Mouse (Mus musculus): ENCODE measurements around the gene Tardbp. TPM values are rescaled to one million over a fixed set of nuclear protein-coding genes. Genes with fewer than 3 reads are reported as not detected.

Gene Tardbp
- total and polyA plus RNA-seq, 3 experiments, result 70.5 to 119 (median 116) TPM

GRCm38 (mm10) chr4:148586648-148587047, 40.2 kb downstream of the Tardbp start:
- Histone ChIP-seq H3K9ac (ENCODE audit: low read depth, low read length) (no peak overlapping the region), H3K79me2 (replicated peaks; ENCODE audit: control insufficient read depth, insufficient read depth, low read length) (peaks cover under 1% of the 10 kb centered on the region; the same call in 1 of the 2 replicates), H3K4me1 (ENCODE audit: control insufficient read depth, insufficient read depth, low read length) (peaks cover 3% of the 10 kb centered on the region), H3K36me3 (ENCODE audit: control insufficient read depth, insufficient read depth, low read length) (no peaks in the 10 kb centered on the region), H3K27ac (no peak overlapping the region), H3K27me3 (ENCODE audit: control insufficient read depth, insufficient read depth, low read length) (no peaks in the 10 kb centered on the region), H3K4me3 (no peak overlapping the region)
- no peak for TF ChIP-seq POLR2A (IDR thresholded peaks at IDR 0.05; ENCODE audit: insufficient read depth, low read depth, low read length)
- TF ChIP-seq CTCF (IDR thresholded peaks at IDR 0.05), result no peak
- TF ChIP-seq EP300 (IDR thresholded peaks at IDR 0.05; ENCODE audit: insufficient read depth, low read depth, low read length), result no peak
- WGBS, result 49% methylated on average over 9 of the region's 9 CpGs
- intact Hi-C loops (cut with DNase I), result loop anchor here (5.0 kb wide), 1 partner anchor 134 kb away; no protein-coding TSS in a partner anchor
- DNase-seq, result no peak

DNA sequence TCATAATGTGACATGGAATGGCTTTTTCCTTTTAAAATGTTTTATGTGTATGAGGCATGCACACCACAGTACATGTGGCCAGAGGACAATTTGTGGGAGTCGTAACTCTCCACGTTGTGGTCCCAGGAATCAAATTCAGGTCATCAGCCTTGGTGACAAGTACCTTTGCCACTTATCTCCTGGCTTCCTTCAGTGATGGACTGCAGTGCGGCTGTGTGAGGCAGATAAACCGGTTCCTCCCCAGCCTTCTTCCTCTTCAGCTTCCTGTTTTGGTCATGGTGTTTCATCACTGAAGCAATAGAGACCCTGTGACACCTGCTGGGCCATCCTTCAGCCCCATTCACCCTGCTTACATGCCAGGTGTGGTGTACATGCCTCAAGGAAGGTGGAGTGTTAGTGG, 43.6 kb downstream of the Tardbp start:
- no peak for TF ChIP-seq CTCF (IDR thresholded peaks at IDR 0.05)
- no peak for TF ChIP-seq POLR2A (IDR thresholded peaks at IDR 0.05; ENCODE audit: insufficient read depth, low read depth, low read length)
- no peak for TF ChIP-seq EP300 (IDR thresholded peaks at IDR 0.05; ENCODE audit: insufficient read depth, low read depth, low read length)
- H3K27me3 ChIP-seq (ENCODE audit: control insufficient read depth, insufficient read depth, low read length), result no peaks in the 10 kb centered on the region
- no peak overlapping the region for H3K27ac ChIP-seq
- H3K4me1 ChIP-seq (ENCODE audit: control insufficient read depth, insufficient read depth, low read length), result no peaks in the 10 kb centered on the region
- no peak overlapping the region for H3K4me3 ChIP-seq
- H3K36me3 ChIP-seq (ENCODE audit: control insufficient read depth, insufficient read depth, low read length), result no peaks in the 10 kb centered on the region
- 25% methylated on average over 4 of the region's 4 CpGs for WGBS
- DNase-seq, result no peak
- no peak overlapping the region for H3K9ac ChIP-seq (ENCODE audit: low read depth, low read length)
- no peaks in the 10 kb centered on the region for H3K79me2 ChIP-seq (replicated peaks; ENCODE audit: control insufficient read depth, insufficient read depth, low read length)
- intact Hi-C loops (cut with DNase I), result no loop called here

DNA sequence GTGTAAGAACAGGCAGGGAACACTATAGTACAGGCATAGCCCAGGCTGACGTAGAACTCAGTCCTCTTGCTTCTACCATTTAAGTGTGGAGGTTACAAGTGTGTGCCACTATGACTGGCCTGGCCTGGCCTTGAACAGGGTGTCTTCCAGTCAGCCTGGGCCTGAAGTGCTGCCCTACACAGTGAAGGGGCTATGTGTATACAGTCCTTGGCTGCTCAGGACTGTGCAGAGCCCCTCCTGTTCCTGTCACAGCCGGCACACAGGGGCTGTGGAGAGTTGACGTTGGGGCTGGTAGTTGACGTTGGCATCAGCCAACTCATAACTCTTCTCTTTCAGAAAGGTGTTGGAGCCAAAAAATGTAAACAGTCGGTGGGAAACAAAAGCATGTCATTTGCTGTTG, 45.4 kb downstream of the Tardbp start:
- Histone ChIP-seq H3K4me3 (no peak overlapping the region), H3K79me2 (replicated peaks; ENCODE audit: control insufficient read depth, insufficient read depth, low read length) (no peaks in the 10 kb centered on the region), H3K27me3 (ENCODE audit: control insufficient read depth, insufficient read depth, low read length) (no peaks in the 10 kb centered on the region), H3K9ac (ENCODE audit: low read depth, low read length) (no peak overlapping the region), H3K4me1 (ENCODE audit: control insufficient read depth, insufficient read depth, low read length) (no peaks in the 10 kb centered on the region), H3K27ac (no peak overlapping the region), H3K36me3 (ENCODE audit: control insufficient read depth, insufficient read depth, low read length) (no peaks in the 10 kb centered on the region)
- 87% methylated on average over 5 of the region's 5 CpGs for WGBS
- intact Hi-C loops (cut with DNase I), result no loop called here
- no peak for TF ChIP-seq EP300 (IDR thresholded peaks at IDR 0.05; ENCODE audit: insufficient read depth, low read depth, low read length)
- no peak for TF ChIP-seq CTCF (IDR thresholded peaks at IDR 0.05)
- TF ChIP-seq POLR2A (IDR thresholded peaks at IDR 0.05; ENCODE audit: insufficient read depth, low read depth, low read length), result no peak
- no peak for DNase-seq

DNA sequence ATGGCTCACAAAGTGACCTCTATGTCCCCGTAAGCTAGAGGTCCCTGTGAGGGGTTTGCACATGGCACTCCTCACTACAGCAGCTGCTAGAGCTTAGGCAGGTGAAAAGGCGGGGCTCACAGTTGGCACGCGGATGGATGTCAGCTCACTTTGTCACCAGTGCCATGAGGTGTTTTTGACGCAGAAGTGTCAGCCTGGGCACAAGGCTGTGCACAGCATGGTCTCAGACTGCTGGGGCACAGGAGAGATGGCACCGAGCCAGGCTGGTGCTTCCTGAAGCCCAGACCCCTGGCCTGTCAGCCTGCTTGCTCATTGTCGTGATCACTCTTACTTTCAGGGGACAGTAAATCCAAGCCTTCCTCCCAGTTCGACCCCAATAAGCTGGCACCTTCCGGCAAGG, 46.1 kb downstream of the Tardbp start:
- Histone ChIP-seq H3K4me3 (no peak overlapping the region), H3K79me2 (replicated peaks; ENCODE audit: control insufficient read depth, insufficient read depth, low read length) (no peaks in the 10 kb centered on the region), H3K9ac (ENCODE audit: low read depth, low read length) (no peak overlapping the region), H3K27me3 (ENCODE audit: control insufficient read depth, insufficient read depth, low read length) (no peaks in the 10 kb centered on the region), H3K4me1 (ENCODE audit: control insufficient read depth, insufficient read depth, low read length) (no peaks in the 10 kb centered on the region), H3K27ac (no peak overlapping the region), H3K36me3 (ENCODE audit: control insufficient read depth, insufficient read depth, low read length) (no peaks in the 10 kb centered on the region)
- WGBS, result 77% methylated on average over 9 of the region's 9 CpGs
- intact Hi-C loops (cut with DNase I), result no loop called here
- TF ChIP-seq CTCF (IDR thresholded peaks at IDR 0.05) (no peak), EP300 (IDR thresholded peaks at IDR 0.05; ENCODE audit: insufficient read depth, low read depth, low read length) (no peak), POLR2A (IDR thresholded peaks at IDR 0.05; ENCODE audit: insufficient read depth, low read depth, low read length) (no peak)
- no peak for DNase-seq

- Histone ChIP-seq H3K4me3 (no peak overlapping the region), H3K27ac (no peak overlapping the region), H3K36me3 (ENCODE audit: control insufficient read depth, insufficient read depth, low read length) (no peaks in the 10 kb centered on the region), H3K9ac (ENCODE audit: low read depth, low read length) (no peak overlapping the region), H3K79me2 (replicated peaks; ENCODE audit: control insufficient read depth, insufficient read depth, low read length) (no peaks in the 10 kb centered on the region), H3K27me3 (ENCODE audit: control insufficient read depth, insufficient read depth, low read length) (no peaks in the 10 kb centered on the region), H3K4me1 (ENCODE audit: control insufficient read depth, insufficient read depth, low read length) (no peaks in the 10 kb centered on the region)
- DNase-seq, result no peak
- 72% methylated on average over 7 of the region's 7 CpGs for WGBS
- TF ChIP-seq POLR2A (IDR thresholded peaks at IDR 0.05; ENCODE audit: insufficient read depth, low read depth, low read length), result no peak
- no peak for TF ChIP-seq EP300 (IDR thresholded peaks at IDR 0.05; ENCODE audit: insufficient read depth, low read depth, low read length)
- TF ChIP-seq CTCF (IDR thresholded peaks at IDR 0.05), result no peak
- intact Hi-C loops (cut with DNase I), result no loop called here
These were observed 53.6 kb downstream of the Tardbp start for GRCm38 (mm10) chr4:148573222-148573621.

GRCm38 (mm10) chr4:148570693-148571295, 56.0 kb downstream of the Tardbp start:
- WGBS, result 97% methylated on average over 9 of the region's 9 CpGs
- no peak for TF ChIP-seq EP300 (IDR thresholded peaks at IDR 0.05; ENCODE audit: insufficient read depth, low read depth, low read length)
- TF ChIP-seq CTCF (IDR thresholded peaks at IDR 0.05), result no peak
- TF ChIP-seq POLR2A (IDR thresholded peaks at IDR 0.05; ENCODE audit: insufficient read depth, low read depth, low read length), result no peak

More at GRCm38 (mm10) chr4:148570693-148571295, 56.0 kb downstream of the Tardbp start:
- no peak overlapping the region for H3K4me3 ChIP-seq
- no peaks in the 10 kb centered on the region for H3K4me1 ChIP-seq (ENCODE audit: control insufficient read depth, insufficient read depth, low read length)
- H3K9ac ChIP-seq (ENCODE audit: low read depth, low read length), result no peak overlapping the region
- no peak for DNase-seq
- no peaks in the 10 kb centered on the region for H3K79me2 ChIP-seq (replicated peaks; ENCODE audit: control insufficient read depth, insufficient read depth, low read length)
- no peaks in the 10 kb centered on the region for H3K36me3 ChIP-seq (ENCODE audit: control insufficient read depth, insufficient read depth, low read length)
- intact Hi-C loops (cut with DNase I), result no loop called here
- H3K27me3 ChIP-seq (ENCODE audit: control insufficient read depth, insufficient read depth, low read length), result no peaks in the 10 kb centered on the region
- H3K27ac ChIP-seq, result no peak overlapping the region
